Mouse (Mus musculus): ENCODE results near the gene Qrich2. TPM values are rescaled to one million over a fixed set of nuclear protein-coding genes. Genes with fewer than 3 reads are reported as not detected.

Qrich2 gene
- total and polyA plus RNA-seq, 3 experiments: 0.11 TPM; not detected in 2

GRCm38 (mm10) chr11:116506151-116506875 lies 40.3 kb upstream of the Qrich2 start (continued):
- TF ChIP-seq USF1 (IDR thresholded peaks at IDR 0.05; ENCODE audit: low read depth, low read length): peak; percentile 79
- peak; percentile 88; the same call in 1 of the 2 replicates for TF ChIP-seq JUND (IDR thresholded peaks at IDR 0.05; ENCODE audit: low read depth, low read length)
- TF ChIP-seq MXI1 (IDR thresholded peaks at IDR 0.05; ENCODE audit: low read depth, low read length): peak; percentile 78; the same call in 1 of the 2 replicates
- no peak for TF ChIP-seq E2F4 (IDR thresholded peaks at IDR 0.05; ENCODE audit: borderline replicate concordance, low read depth, low read length)

GRCm38 (mm10) chr11:116505573-116505972 lies 39.5 kb upstream of the Qrich2 start:
- Histone ChIP-seq H3K79me2 (ENCODE audit: control insufficient read depth, insufficient read depth, low read length, poor library complexity) (no peaks in the 10 kb centered on the region; the same call in 1 of the 2 replicates), H3K9ac (ENCODE audit: control insufficient read depth, low read depth, low read length, poor library complexity, severe bottlenecking) (peak overlapping the region; percentile 78), H3K27ac (ENCODE audit: control insufficient read depth, low read depth, low read length) (peak overlapping the region; percentile 100), H3K4me1 (ENCODE audit: control insufficient read depth in 1 of 2, insufficient read depth in 2 of 2, low read length in 2 of 2) (peaks cover 21 to 36% of the 10 kb centered on the region in 2 experiments), H3K36me3 (ENCODE audit: control insufficient read depth in 1 of 2, insufficient read depth in 2 of 2, low read length in 2 of 2) (peaks cover 0 to 24% of the 10 kb centered on the region in 2 experiments; a peak in 2 of 4 replicates), H3K9me3 (replicated peaks; ENCODE audit: insufficient read depth, low read length) (no peaks in the 10 kb centered on the region), H3K4me3 (ENCODE audit: control insufficient read depth in 1 of 2, insufficient read depth in 1 of 2, low read depth in 2 of 2, low read length in 2 of 2) (peak overlapping the region; percentile 11 to 41; a peak in 3 of 4 replicates), H3K27me3 (ENCODE audit: control insufficient read depth in 1 of 2, insufficient read depth in 2 of 2, low read length in 2 of 2) (no peaks in the 10 kb centered on the region)
- DNase-seq (ENCODE audit: low read depth, low spot score): peak; percentile 80
- TF ChIP-seq SMC3 (IDR thresholded peaks at IDR 0.05; ENCODE audit: low read depth, low read length): no peak
- TF ChIP-seq NRF1 (IDR thresholded peaks at IDR 0.05; ENCODE audit: insufficient read depth, low read depth, low read length, poor library complexity, severe bottlenecking): no peak
- TF ChIP-seq BHLHE40 (IDR thresholded peaks at IDR 0.05; ENCODE audit: borderline replicate concordance, low read depth, low read length): 0 out of 2 replicates have a peak, but pooled peaks have one; percentile 19
- TF ChIP-seq JUND (IDR thresholded peaks at IDR 0.05; ENCODE audit: low read depth, low read length): no peak
- TF ChIP-seq TAL1 (IDR thresholded peaks at IDR 0.05; ENCODE audit: low read length): no peak
- no peak for TF ChIP-seq CHD2 (IDR thresholded peaks at IDR 0.05; ENCODE audit: low read length)
- TF ChIP-seq RCOR1 (IDR thresholded peaks at IDR 0.05; ENCODE audit: low read depth, low read length): no peak
- peak; percentile 79 to 93 for TF ChIP-seq EP300 (IDR thresholded peaks at IDR 0.05; ENCODE audit: low read depth in 1 of 2, low read length in 2 of 2)
- TF ChIP-seq SIN3A (IDR thresholded peaks at IDR 0.05; ENCODE audit: low read length): no peak; the same call in 1 of the 2 replicates
- TF ChIP-seq MYB (IDR thresholded peaks at IDR 0.05; ENCODE audit: low read depth, low read length): peak; percentile 89
- TF ChIP-seq CHD1 (IDR thresholded peaks at IDR 0.05; ENCODE audit: low read depth, low read length): no peak
- no peak for TF ChIP-seq MAFK (IDR thresholded peaks at IDR 0.05; ENCODE audit: borderline replicate concordance, low read depth, low read length)
- peak; percentile 86 for TF ChIP-seq TCF12 (IDR thresholded peaks at IDR 0.05; ENCODE audit: low read depth, low read length)
- TF ChIP-seq RAD21 (IDR thresholded peaks at IDR 0.05; ENCODE audit: low read depth, low read length): no peak
- TF ChIP-seq GATA1 (IDR thresholded peaks at IDR 0.05; ENCODE audit: low read depth, low read length): peak; percentile 46; the same call in 1 of the 2 replicates
- 0 out of 4 replicates have a peak, but pooled peaks of 1 of the 2 experiments have one; percentile 38 for TF ChIP-seq POLR2A (IDR thresholded peaks at IDR 0.05; ENCODE audit: control insufficient read depth in 1 of 2, insufficient read depth in 1 of 2, low read depth in 1 of 2, low read length in 2 of 2, poor library complexity in 1 of 2)
- no peak for TF ChIP-seq ZKSCAN1 (IDR thresholded peaks at IDR 0.05; ENCODE audit: low read depth, low read length)
- TF ChIP-seq MAZ (IDR thresholded peaks at IDR 0.05; ENCODE audit: low read depth, low read length): no peak
- TF ChIP-seq ZNF384 (IDR thresholded peaks at IDR 0.05; ENCODE audit: low read depth, low read length): peak; percentile 77
- no peak for TF ChIP-seq UBTF (IDR thresholded peaks at IDR 0.05; ENCODE audit: borderline replicate concordance, insufficient read depth, low read depth, low read length)
- no peak for TF ChIP-seq GABPA (IDR thresholded peaks at IDR 0.05; ENCODE audit: low read depth, low read length)
- no peak for TF ChIP-seq ZC3H11A (IDR thresholded peaks at IDR 0.05; ENCODE audit: low read depth, low read length)
- no peak for TF ChIP-seq USF1 (IDR thresholded peaks at IDR 0.05; ENCODE audit: low read depth, low read length)
- TF ChIP-seq USF2 (IDR thresholded peaks at IDR 0.05; ENCODE audit: borderline replicate concordance in 1 of 2, insufficient read depth in 1 of 2, low read depth in 1 of 2, low read length in 2 of 2): no peak
- no peak for TF ChIP-seq POLR2AphosphoS5 (IDR thresholded peaks at IDR 0.05; ENCODE audit: borderline replicate concordance, low read depth, low read length)
- no peak; the same call in 1 of the 2 replicates for TF ChIP-seq MEF2A (IDR thresholded peaks at IDR 0.05; ENCODE audit: extremely low read depth, insufficient replicate concordance, low read depth, low read length, poor library complexity, severe bottlenecking)
- no peak for TF ChIP-seq TBP (IDR thresholded peaks at IDR 0.05; ENCODE audit: low read depth, low read length)
- TF ChIP-seq ETS1 (IDR thresholded peaks at IDR 0.05; ENCODE audit: low read depth, low read length): peak; percentile 53
- peak; percentile 29; the same call in 1 of the 2 replicates for TF ChIP-seq KAT2A (conservative IDR thresholded peaks at IDR 0.05; ENCODE audit: low read depth, low read length)
- no peak for TF ChIP-seq E2F4 (IDR thresholded peaks at IDR 0.05; ENCODE audit: borderline replicate concordance, low read depth, low read length)
- no peak for TF ChIP-seq POLR2AphosphoS2 (IDR thresholded peaks at IDR 0.05; ENCODE audit: low read length)

Measured in MEL (cell line).